Mouse (Mus musculus) layer of hippocampus, adult 9-10 months (tissue): ENCODE measurements around the gene Xbp1.
"Not testable (repeated sequence)": the region's sequence is repeated elsewhere in the genome, so short reads cannot be mapped to it uniquely, and the experiment has no call there.

Source experiments
- DNase-seq: peaks from one replicate; pipeline ENCODE4 v3.0.0; 2022; ENCODE audit warnings: low spot score

Gene Xbp1

GRCm38 (mm10) chr11:5502351-5503051 is 18.0 kb upstream of the Xbp1 start:
- DNase-seq = no peak

- no peak for DNase-seq
Observed at GRCm38 (mm10) chr11:5505856-5506575, 14.4 kb upstream of the Xbp1 start.

- DNase-seq = no peak
Observed at GRCm38 (mm10) chr11:5509215-5510098, 11.0 kb upstream of the Xbp1 start.

GRCm38 (mm10) chr11:5510099-5510391 is 10.4 kb upstream of the Xbp1 start:
- no peak for DNase-seq

GRCm38 (mm10) chr11:5510686-5511085 is 9.8 kb upstream of the Xbp1 start:
- DNase-seq = not testable (repeated sequence)

GRCm38 (mm10) chr11:5512099-5512725 is 8.2 kb upstream of the Xbp1 start:
- no peak for DNase-seq

- DNase-seq = no peak
Observed at GRCm38 (mm10) chr11:5512961-5513360, 7.5 kb upstream of the Xbp1 start.

GRCm38 (mm10) chr11:5514091-5514490 is 6.4 kb upstream of the Xbp1 start:
- DNase-seq = no peak

- DNase-seq = no peak
Observed at GRCm38 (mm10) chr11:5515196-5515595, 5.3 kb upstream of the Xbp1 start.

GRCm38 (mm10) chr11:5515655-5516054 is 4.8 kb upstream of the Xbp1 start:
- DNase-seq = no peak

- no peak for DNase-seq
Observed at GRCm38 (mm10) chr11:5516151-5516550, 4.3 kb upstream of the Xbp1 start.

- no peak for DNase-seq
Observed at GRCm38 (mm10) chr11:5516617-5517016, 3.8 kb upstream of the Xbp1 start.

- DNase-seq = no peak
Observed at GRCm38 (mm10) chr11:5517346-5517745, 3.1 kb upstream of the Xbp1 start.

- DNase-seq = no peak
Observed at GRCm38 (mm10) chr11:5519681-5520080, 778 bp upstream of the Xbp1 start.

- no peak for DNase-seq
Observed at GRCm38 (mm10) chr11:5521266-5521515, 732 bp downstream of the Xbp1 start.

GRCm38 (mm10) chr11:5521516-5522291 is 1.2 kb downstream of the Xbp1 start:
- peak; percentile 66 for DNase-seq

- no peak for DNase-seq
Observed at GRCm38 (mm10) chr11:5522798-5523415, 2.4 kb downstream of the Xbp1 start.

- no peak for DNase-seq
Observed at GRCm38 (mm10) chr11:5525418-5525817, 5.0 kb downstream of the Xbp1 start.

GRCm38 (mm10) chr11:5526573-5527439 is 6.3 kb downstream of the Xbp1 start:
- DNase-seq = no peak

GRCm38 (mm10) chr11:5527865-5528523 is 7.5 kb downstream of the Xbp1 start:
- DNase-seq = no peak
